Mouse (Mus musculus): Measurements from ENCODE around the gene Gm28048. TPM values are rescaled to one million over a fixed set of nuclear protein-coding genes. Genes with fewer than 3 reads are reported as not detected.

Gene Gm28048
- polyA plus RNA-seq, 1 experiment, result not detected

DNA sequence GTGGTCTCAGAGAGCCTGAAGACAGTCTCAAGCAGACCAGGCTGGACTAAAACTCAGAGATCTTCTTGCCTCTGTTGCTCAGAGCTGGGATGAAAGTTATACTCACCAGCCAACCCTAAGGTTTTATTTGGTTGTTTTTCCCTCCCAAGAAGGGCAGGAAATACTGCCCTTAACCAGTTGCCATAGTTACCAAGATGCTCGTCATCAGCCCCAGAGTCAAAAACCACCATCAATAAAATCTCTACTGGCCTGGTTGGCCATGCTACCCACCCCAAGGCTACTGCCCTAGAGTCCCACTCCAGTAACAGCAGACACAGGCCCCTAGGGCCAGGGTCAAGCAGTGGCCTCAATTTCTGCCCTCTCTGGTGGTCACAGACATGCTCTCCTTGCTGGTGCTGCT is 129.4 kb downstream of the Gm28048 start:
- WGBS, result 72% methylated on average over 1 of the region's 1 CpGs
- TF ChIP-seq POLR2A (IDR thresholded peaks at IDR 0.05; ENCODE audit: borderline replicate concordance, extremely low read depth, low read depth, low read length) (no peak), CTCF (IDR thresholded peaks at IDR 0.05; ENCODE audit: insufficient read depth, low read length) (no peak)
- Histone ChIP-seq H3K4me3 (replicated peaks; ENCODE audit: extremely low read depth, low read depth, low read length) (no peak overlapping the region), H3K4me1 (ENCODE audit: control insufficient read depth, insufficient read depth, low read length) (peaks cover 55% of the 10 kb centered on the region)
- no peak for DNase-seq

DNA sequence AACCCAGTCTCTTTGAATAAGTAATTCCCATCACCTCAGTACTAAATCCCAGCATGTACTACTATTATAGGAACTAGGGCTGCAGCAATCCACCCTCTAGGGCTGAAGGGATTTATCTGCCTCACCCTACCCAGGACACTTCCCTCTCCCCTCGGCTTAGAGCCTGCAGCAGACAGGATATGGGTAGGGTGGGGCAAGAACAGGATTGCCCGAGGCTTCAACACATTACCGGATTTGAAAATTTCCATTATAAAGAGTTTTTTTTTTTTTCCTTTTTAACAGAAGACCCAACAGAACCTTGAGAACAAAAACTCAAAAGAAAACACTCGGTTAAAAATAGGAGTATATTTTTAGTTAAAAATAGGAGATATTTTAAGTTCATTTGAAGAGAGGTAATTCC is 130.5 kb downstream of the Gm28048 start:
- WGBS, result 18% methylated on average over 4 of the region's 4 CpGs
- no peak for TF ChIP-seq POLR2A (IDR thresholded peaks at IDR 0.05; ENCODE audit: borderline replicate concordance, extremely low read depth, low read depth, low read length)
- TF ChIP-seq CTCF (IDR thresholded peaks at IDR 0.05; ENCODE audit: insufficient read depth, low read length), result no peak
- Histone ChIP-seq H3K4me3 (replicated peaks; ENCODE audit: extremely low read depth, low read depth, low read length) (no peak overlapping the region), H3K4me1 (ENCODE audit: control insufficient read depth, insufficient read depth, low read length) (peaks cover 58% of the 10 kb centered on the region)
- DNase-seq, result no peak

DNA sequence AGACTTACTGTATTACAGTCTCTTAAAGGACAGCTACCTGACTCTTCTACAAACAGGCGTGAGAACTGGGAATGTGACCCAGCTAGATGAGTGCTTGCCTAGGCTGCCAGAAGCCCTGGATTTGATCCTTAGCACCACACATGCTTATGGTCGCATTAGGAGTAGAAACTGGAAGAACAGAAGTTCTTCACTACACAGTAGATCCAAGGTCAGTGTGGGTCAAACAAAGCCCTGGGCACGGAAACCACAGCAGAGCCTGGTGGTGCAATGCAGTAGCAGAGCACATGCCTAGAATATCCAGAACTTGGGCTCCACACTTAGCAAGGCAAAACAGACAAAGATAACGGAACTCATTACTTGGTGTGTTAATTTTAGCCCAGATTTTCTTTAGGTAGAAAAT is 131.8 kb downstream of the Gm28048 start:
- H3K4me3 ChIP-seq (replicated peaks; ENCODE audit: extremely low read depth, low read depth, low read length), result no peak overlapping the region
- 34% methylated on average over 4 of the region's 4 CpGs for WGBS
- DNase-seq, result no peak
- TF ChIP-seq POLR2A (IDR thresholded peaks at IDR 0.05; ENCODE audit: borderline replicate concordance, extremely low read depth, low read depth, low read length) (no peak), CTCF (IDR thresholded peaks at IDR 0.05; ENCODE audit: insufficient read depth, low read length) (no peak)
- H3K4me1 ChIP-seq (ENCODE audit: control insufficient read depth, insufficient read depth, low read length), result peaks cover 63% of the 10 kb centered on the region

DNA sequence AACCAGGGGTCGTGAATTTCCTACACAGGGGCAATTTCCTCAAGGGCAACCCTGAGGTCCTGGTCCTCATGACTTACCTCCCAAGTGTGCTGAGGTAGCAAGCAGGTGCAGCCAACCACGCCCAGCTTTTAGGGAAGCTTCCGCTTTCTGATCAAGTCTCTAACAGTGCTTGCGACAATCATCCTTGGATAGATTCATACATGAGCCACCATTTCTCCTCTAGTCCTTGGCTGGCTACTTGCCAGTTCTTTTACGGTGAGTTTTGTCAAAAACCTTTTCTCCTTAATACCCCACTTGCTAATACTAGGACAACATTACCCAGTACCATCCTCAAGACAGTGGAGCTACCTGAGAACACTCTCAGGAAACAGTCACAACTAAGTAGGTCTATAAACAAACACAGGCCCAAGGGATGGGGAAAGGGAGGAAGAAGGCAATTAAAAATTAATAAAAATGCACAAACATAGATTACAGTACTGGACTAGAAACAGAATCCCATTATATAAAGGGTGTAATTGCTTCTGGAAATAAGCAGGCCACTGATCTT is 133.2 kb downstream of the Gm28048 start:
- no peak for TF ChIP-seq CTCF (IDR thresholded peaks at IDR 0.05; ENCODE audit: insufficient read depth, low read length)
- no peak for TF ChIP-seq POLR2A (IDR thresholded peaks at IDR 0.05; ENCODE audit: borderline replicate concordance, extremely low read depth, low read depth, low read length)
- peaks cover 62% of the 10 kb centered on the region for H3K4me1 ChIP-seq (ENCODE audit: control insufficient read depth, insufficient read depth, low read length)
- no peak overlapping the region for H3K4me3 ChIP-seq (replicated peaks; ENCODE audit: extremely low read depth, low read depth, low read length)
- no peak for DNase-seq
- 56% methylated on average over 5 of the region's 5 CpGs for WGBS

DNA sequence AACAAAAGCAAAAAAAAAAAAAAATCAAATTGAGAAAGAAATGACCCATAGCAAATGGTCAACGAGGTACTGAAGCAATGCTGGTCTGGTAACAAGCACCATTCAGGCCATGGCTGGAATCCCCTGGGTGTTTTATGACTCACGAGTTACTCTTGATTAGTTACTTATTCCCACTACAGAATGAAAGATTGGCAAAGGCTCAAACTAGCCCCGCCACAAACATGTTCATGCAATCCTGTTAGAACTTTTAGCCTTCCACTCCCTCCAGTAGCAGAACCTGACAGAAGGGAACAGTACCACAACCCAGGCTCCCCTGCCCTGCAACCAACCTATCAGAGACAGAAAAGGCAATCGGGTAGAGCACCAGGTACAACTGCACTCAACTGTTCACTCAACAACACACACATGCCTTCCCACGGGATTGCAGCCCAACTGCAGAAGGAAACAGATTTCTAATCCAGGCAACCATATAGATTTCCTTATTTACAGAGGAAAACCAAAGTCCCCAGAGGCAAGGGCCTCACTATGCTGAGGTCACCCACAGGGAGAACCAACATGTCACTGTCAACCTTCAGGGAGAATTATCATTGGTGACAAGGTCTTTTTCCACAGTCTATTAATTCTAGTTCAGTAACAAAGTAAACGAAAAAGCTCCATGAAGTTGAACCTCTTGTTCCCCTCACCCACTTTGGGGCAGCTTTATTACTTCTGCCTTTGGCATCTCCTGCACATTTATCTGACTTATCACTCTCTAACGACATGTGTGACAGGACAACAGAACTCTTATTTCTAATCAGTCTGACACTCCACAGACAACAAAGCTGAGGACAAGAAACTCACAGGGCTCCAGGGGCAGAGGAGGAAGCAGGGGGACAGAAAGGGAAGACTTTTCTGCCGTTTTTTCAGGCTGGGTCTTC is 133.9 kb downstream of the Gm28048 start:
- WGBS, result 27% methylated on average over 8 of the region's 8 CpGs
- TF ChIP-seq POLR2A (IDR thresholded peaks at IDR 0.05; ENCODE audit: borderline replicate concordance, extremely low read depth, low read depth, low read length), result no peak
- no peak for TF ChIP-seq CTCF (IDR thresholded peaks at IDR 0.05; ENCODE audit: insufficient read depth, low read length)
- H3K4me1 ChIP-seq (ENCODE audit: control insufficient read depth, insufficient read depth, low read length), result peaks cover 63% of the 10 kb centered on the region
- H3K4me3 ChIP-seq (replicated peaks; ENCODE audit: extremely low read depth, low read depth, low read length), result no peak overlapping the region
- no peak for DNase-seq

DNA sequence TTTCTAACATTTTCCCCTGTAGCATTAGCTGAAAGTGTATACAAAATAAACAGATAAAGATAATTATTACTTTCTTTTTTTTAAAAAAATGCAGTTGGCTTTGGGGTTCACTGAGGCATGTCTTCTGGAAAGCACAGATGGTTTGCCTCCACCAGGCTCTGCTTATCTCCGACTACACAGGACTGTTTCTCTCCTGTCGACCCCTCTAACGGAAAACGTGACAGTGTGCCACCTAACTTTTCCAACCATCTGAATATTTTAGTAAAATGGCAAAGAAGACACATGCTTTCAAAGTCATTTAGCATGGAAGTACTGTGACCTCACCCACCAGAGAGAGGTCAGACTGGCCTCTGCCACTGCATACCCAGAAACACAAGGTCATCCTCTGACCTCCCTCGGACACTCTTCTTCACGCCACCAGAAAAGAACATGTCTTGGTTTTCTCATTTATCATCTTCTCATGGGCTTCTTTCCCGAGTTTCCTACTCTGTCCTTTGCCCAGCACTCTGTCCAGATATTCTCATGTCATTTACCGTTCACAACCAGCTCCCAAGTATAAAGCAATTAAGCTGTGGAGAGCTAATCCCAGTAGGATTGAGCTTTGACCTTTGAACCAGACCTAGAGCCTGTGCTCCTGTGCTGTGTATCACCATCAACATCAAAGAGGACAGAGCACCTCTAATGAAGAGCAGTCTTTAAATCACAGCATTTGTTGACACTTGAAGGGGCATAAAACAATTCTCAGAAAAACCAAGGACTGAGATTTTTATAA is 134.7 kb downstream of the Gm28048 start:
- peaks cover 64% of the 10 kb centered on the region for H3K4me1 ChIP-seq (ENCODE audit: control insufficient read depth, insufficient read depth, low read length)
- DNase-seq, result no peak
- WGBS, result 61% methylated on average over 8 of the region's 8 CpGs
- TF ChIP-seq POLR2A (IDR thresholded peaks at IDR 0.05; ENCODE audit: borderline replicate concordance, extremely low read depth, low read depth, low read length) (no peak), CTCF (IDR thresholded peaks at IDR 0.05; ENCODE audit: insufficient read depth, low read length) (no peak)
- H3K4me3 ChIP-seq (replicated peaks; ENCODE audit: extremely low read depth, low read depth, low read length), result no peak overlapping the region

DNA sequence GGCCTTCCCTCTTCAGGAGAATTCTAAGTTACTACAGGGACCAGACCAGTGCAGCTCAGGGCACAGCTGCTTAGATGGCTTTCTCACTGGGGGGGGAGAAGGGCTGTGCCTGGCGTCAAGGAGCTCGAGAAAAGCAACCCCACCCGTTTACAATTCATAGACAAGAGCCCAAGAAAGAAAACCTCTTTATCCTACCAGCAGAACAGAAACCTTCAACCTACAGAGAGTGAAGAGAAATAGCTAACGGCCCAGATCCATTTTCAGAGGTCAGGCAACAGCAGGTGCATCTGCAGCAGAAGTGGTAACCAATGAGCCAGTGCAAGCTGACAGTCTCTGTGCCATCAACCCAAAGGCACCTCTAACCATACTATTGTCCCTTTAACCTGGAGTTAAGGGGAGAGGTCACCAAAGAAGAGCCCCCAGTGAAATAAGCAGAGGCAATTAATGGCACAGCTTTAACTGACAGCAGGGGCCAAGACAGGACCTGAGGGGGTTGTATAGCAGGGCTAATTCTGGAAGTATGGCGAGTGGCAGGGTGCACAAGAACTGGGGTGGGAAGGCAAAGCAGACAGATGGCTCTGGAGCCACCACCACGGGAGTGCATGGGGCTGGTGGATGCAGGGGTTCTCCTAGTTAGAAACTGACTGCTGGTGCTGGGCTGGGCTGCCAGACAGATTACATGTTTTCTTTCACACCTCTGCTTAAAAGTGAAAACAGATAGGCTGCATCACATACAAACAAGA is 135.6 kb downstream of the Gm28048 start:
- WGBS, result 42% methylated on average over 6 of the region's 6 CpGs
- DNase-seq, result no peak
- Histone ChIP-seq H3K4me3 (replicated peaks; ENCODE audit: extremely low read depth, low read depth, low read length) (no peak overlapping the region), H3K4me1 (ENCODE audit: control insufficient read depth, insufficient read depth, low read length) (peaks cover 61% of the 10 kb centered on the region)
- TF ChIP-seq POLR2A (IDR thresholded peaks at IDR 0.05; ENCODE audit: borderline replicate concordance, extremely low read depth, low read depth, low read length) (no peak), CTCF (IDR thresholded peaks at IDR 0.05; ENCODE audit: insufficient read depth, low read length) (no peak)

DNA sequence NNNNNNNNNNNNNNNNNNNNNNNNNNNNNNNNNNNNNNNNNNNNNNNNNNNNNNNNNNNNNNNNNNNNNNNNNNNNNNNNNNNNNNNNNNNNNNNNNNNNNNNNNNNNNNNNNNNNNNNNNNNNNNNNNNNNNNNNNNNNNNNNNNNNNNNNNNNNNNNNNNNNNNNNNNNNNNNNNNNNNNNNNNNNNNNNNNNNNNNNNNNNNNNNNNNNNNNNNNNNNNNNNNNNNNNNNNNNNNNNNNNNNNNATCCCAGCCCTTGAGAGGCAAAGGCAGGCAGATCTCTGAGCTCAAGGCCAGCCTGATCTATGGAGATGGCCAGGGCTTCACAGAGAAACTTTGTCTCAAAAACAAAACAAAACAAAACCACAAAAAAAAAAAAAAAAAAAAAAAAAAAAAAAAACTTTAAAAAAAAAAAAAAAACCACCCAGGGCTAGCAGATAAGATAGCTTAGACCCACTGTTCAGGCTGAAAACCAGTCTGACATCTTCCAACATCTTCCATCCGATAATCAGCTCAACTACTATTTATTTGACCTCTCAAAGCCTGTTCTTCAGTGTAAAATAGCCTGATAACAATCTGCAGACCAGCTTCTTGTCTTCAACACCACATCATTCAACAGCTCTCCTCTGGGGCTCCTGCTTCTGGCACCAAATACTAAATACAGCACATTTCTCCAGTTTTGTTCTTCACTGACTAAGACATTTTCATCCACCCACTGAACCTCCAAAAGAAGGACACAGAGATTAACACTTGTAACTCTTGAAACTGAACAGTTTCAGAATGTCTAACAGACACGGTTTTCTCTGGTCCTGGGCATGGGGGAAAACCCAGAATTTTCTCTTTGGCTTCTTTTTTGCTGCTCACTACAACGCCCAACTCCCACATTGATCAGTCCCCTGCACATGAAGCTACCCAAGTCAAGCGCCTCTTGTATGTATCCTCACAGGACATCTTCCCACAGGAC is 136.9 kb downstream of the Gm28048 start:
- TF ChIP-seq POLR2A (IDR thresholded peaks at IDR 0.05; ENCODE audit: borderline replicate concordance, extremely low read depth, low read depth, low read length) (no peak), CTCF (IDR thresholded peaks at IDR 0.05; ENCODE audit: insufficient read depth, low read length) (no peak)
- 49% methylated on average over 4 of the region's 4 CpGs for WGBS
- no peak for DNase-seq

More for the DNA sequence above, 136.9 kb downstream of the Gm28048 start:
- no peak overlapping the region for H3K4me3 ChIP-seq (replicated peaks; ENCODE audit: extremely low read depth, low read depth, low read length)
- peaks cover 58% of the 10 kb centered on the region for H3K4me1 ChIP-seq (ENCODE audit: control insufficient read depth, insufficient read depth, low read length)

All from lung, adult 2 months (tissue).